Mouse (Mus musculus) MEL (cell line): ENCODE data around the gene Rc3h2.

Experiments
- CTCF ChIP-seq, 3 experiments: IDR thresholded peaks in 2 of 3; conservative IDR thresholded peaks in 1 of 3; 2 replicates each; pipeline ENCODE4 v1.5.1; 2011 to 2012; ENCODE audit warnings: low read length in 3 of 3, low read depth in 2 of 3, mild to moderate bottlenecking in 2 of 3, improper control_type of control experiment in 1 of 3, inconsistent platforms in 1 of 3, mixed read lengths in 1 of 3, moderate library complexity in 1 of 3; ENCODE audit not compliant: control insufficient read depth in 1 of 3, insufficient read depth in 1 of 3, poor library complexity in 1 of 3, severe bottlenecking in 1 of 3
- HCFC1 ChIP-seq: IDR thresholded peaks from 2 replicates; pipeline ENCODE4 v1.6.1; 2012; ENCODE audit warnings: low read depth, mild to moderate bottlenecking, inconsistent platforms, low read length, improper control_type of control experiment, moderate library complexity
- NRF1 ChIP-seq: IDR thresholded peaks from 2 replicates; pipeline ENCODE4 v1.6.1; 2014; ENCODE audit warnings: low read depth, mild to moderate bottlenecking, inconsistent platforms, low read length, improper control_type of control experiment, moderate library complexity; ENCODE audit not compliant: poor library complexity, insufficient read depth, severe bottlenecking
- POLR2A ChIP-seq, 2 experiments: IDR thresholded peaks; 2 replicates each; pipeline ENCODE4 v1.6.1; 2011 to 2012; ENCODE audit warnings: low read length in 2 of 2, mild to moderate bottlenecking in 2 of 2, control low read depth in 1 of 2, improper control_type of control experiment in 1 of 2, low read depth in 1 of 2, moderate library complexity in 1 of 2; ENCODE audit not compliant: control insufficient read depth in 1 of 2, insufficient read depth in 1 of 2, poor library complexity in 1 of 2

DNA sequence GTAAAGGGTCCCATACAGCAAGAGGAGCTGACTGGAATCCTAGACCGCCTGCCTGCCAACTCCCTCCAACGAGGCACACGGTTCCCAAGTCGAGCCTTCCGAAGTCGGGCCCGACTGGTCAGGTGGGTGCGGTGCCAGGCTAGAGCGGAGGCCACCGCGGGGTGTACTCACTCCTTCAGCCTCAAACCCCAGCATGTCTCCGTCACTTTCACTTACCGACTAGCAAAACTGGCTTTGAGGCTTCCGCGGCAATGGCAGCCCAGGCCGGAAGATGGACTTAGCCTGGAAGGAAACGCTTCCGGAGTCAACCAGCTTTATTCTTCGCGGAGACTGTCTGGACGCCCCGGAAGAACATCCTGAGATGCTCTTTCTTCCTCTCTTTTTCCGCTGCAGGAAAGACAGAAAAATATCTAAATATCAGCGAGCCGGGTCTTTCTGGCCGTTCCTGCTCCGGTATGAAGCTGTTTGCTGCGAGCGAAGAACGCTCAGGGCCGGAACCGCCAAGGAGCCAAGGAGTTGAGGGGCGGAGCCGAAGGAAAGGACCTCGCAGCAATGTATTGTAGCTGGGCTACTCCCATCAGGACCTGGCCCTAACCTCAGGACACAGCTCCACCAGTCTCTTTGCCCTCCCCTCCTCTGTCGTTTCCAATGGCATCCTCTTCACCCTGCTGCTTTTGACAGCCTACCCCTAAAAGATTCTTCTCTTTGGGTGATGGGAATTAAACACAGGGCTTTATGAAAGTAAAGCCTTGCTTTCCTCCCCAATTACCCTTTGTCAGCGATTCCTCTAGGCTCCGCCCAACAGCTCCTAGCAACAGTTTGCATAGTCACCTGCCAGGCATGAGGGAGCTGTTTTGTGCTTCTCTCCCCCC lies 8.1 kb upstream of the Rc3h2 start:
- TF ChIP-seq POLR2A (IDR thresholded peaks at IDR 0.05; ENCODE audit: control insufficient read depth in 1 of 2, insufficient read depth in 1 of 2, low read depth in 1 of 2, low read length in 2 of 2, poor library complexity in 1 of 2) (peak; percentile 47 to 63; a peak in 2 of 4 replicates), CTCF (IDR thresholded peaks at IDR 0.05 in 2 of 3, conservative IDR thresholded peaks at IDR 0.05 in 1 of 3; ENCODE audit: control insufficient read depth in 1 of 3, insufficient read depth in 1 of 3, low read depth in 2 of 3, low read length in 3 of 3, poor library complexity in 1 of 3, severe bottlenecking in 1 of 3) (no peak), NRF1 (no peak), HCFC1 (peak; percentile 94)
